Mouse (Mus musculus) liver, embryonic 12.5 days (tissue): ENCODE measurements around the gene Proz. TPM values are rescaled to one million over a fixed set of nuclear protein-coding genes. Genes with fewer than 3 reads are reported as not detected.
A peak's percentile ranks its signal among the peaks of the same experiment; 100 is the strongest.
"Not testable (repeated sequence)": the region's sequence is repeated elsewhere in the genome, so short reads cannot be mapped to it uniquely, and the experiment has no call there.

ENCODE experiments used
- ATAC-seq: fragments of 200-750 bp; cut with Nextera tagmentation; 2 replicates; pipeline ENCODE4 v1.8.0; 2017; ENCODE audit warnings: moderate number of reproducible peaks, mild to moderate bottlenecking, moderate library complexity
- H3K27ac ChIP-seq: fragments of 300-500 bp; sonication (generic); 2 replicates; pipeline ENCODE4 v1.5.1; 2016; ENCODE audit warnings: mild to moderate bottlenecking
- H3K27me3 ChIP-seq: fragments of 300-500 bp; sonication (generic); replicated peaks from 2 replicates; pipeline ENCODE4 v1.6.1; 2016; ENCODE audit warnings: mild to moderate bottlenecking, moderate library complexity
- H3K36me3 ChIP-seq: fragments of 300-500 bp; sonication (generic); 2 replicates; pipeline ENCODE4 v1.6.1; 2016; ENCODE audit warnings: mild to moderate bottlenecking, moderate library complexity
- H3K4me1 ChIP-seq: fragments of 300-500 bp; sonication (generic); 2 replicates; pipeline ENCODE4 v1.6.1; 2016
- H3K4me2 ChIP-seq: fragments of 300-500 bp; sonication (generic); 2 replicates; pipeline ENCODE4 v1.6.1; 2016; ENCODE audit warnings: mild to moderate bottlenecking, moderate library complexity
- H3K4me3 ChIP-seq: fragments of 300-500 bp; sonication (generic); 2 replicates; pipeline ENCODE4 v1.5.1; 2016; ENCODE audit warnings: mild to moderate bottlenecking, moderate library complexity
- H3K9ac ChIP-seq: fragments of 300-500 bp; sonication (generic); 2 replicates; pipeline ENCODE4 v1.6.1; 2016; ENCODE audit warnings: mild to moderate bottlenecking, moderate library complexity
- H3K9me3 ChIP-seq: fragments of 300-500 bp; sonication (generic); replicated peaks from 2 replicates; pipeline ENCODE4 v1.6.1; 2016; ENCODE audit warnings: mild to moderate bottlenecking, moderate library complexity
- WGBS: fragments of 180-500 bp; shearing (Covaris S2); methylation state at CpG from one replicate; pipeline ENCODE4 v1.1.7; 2016; ENCODE audit not compliant: insufficient replicate concordance; 5-methylcytosine and 5-hydroxymethylcytosine counted together
- polyA plus RNA-seq: library from polyadenylated mRNA; unstranded; fragments of >200 nt; fragmentation: Nextera tagmentation; extraction: Ambion mirVana; gene quantifications from 2 replicates; pipeline ENCODE4 v1.2.1, GENCODE M21; 2016

Gene Proz
- polyA plus RNA-seq, 1 experiment from 2014 or later = 14.6 TPM

GRCm38 (mm10) chr8:13050550-13050949, 10.2 kb upstream of the Proz start:
- no peaks in the 10 kb centered on the region for H3K27me3 ChIP-seq
- peaks cover 31% of the 10 kb centered on the region for H3K36me3 ChIP-seq
- no peak overlapping the region for H3K4me3 ChIP-seq
- no peak overlapping the region for H3K9ac ChIP-seq
- ATAC-seq = no peak
- H3K9me3 ChIP-seq = no peaks in the 10 kb centered on the region
- no peak overlapping the region for H3K4me2 ChIP-seq
- H3K4me1 ChIP-seq = no peaks in the 10 kb centered on the region
- no peak overlapping the region for H3K27ac ChIP-seq
- WGBS = 64% methylated on average over 10 of the region's 10 CpGs

- H3K9ac ChIP-seq = no peak overlapping the region
- H3K27me3 ChIP-seq = 0 out of 2 replicates have a peak, but pooled peaks cover 3% of the 10 kb centered on the region
- H3K9me3 ChIP-seq = no peaks in the 10 kb centered on the region
- 0 out of 2 replicates have a peak, but pooled peaks cover 6% of the 10 kb centered on the region for H3K4me1 ChIP-seq
- no peak overlapping the region for H3K4me3 ChIP-seq
- H3K36me3 ChIP-seq = peaks cover 11% of the 10 kb centered on the region; the same call in 1 of the 2 replicates
- peak overlapping the region; percentile 28; the same call in 1 of the 2 replicates for H3K27ac ChIP-seq
- no peak overlapping the region for H3K4me2 ChIP-seq
- ATAC-seq = peak; percentile 76
- 67% methylated on average over 4 of the region's 4 CpGs for WGBS
These were observed 3.4 kb upstream of the Proz start for GRCm38 (mm10) chr8:13057351-13057750.

DNA sequence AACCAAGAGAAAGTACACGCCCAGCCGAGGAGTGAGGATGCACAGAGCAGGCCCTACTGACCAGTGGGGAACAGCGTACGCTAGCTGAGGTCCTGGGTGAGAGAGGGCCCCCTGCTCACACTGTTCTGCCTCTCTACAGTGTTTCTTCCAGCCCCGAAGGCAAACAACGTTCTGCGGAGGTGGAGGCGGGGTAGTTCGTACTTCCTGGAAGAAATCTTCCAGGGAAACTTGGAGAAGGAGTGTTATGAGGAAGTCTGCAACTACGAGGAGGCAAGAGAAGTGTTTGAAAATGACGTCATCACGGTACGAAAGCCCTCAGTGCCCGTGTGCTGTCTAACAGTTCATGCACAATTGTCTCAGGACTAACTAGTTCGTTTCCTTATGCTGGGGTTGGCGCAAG, 2.4 kb downstream of the Proz start:
- no peak overlapping the region for H3K9ac ChIP-seq
- WGBS = 66% methylated on average over 16 of the region's 16 CpGs
- 0 out of 2 replicates have a peak, but pooled peaks cover 3% of the 10 kb centered on the region for H3K27me3 ChIP-seq
- H3K4me3 ChIP-seq = no peak overlapping the region
- no peak overlapping the region for H3K27ac ChIP-seq
- H3K4me1 ChIP-seq = 0 out of 2 replicates have a peak, but pooled peaks cover 10% of the 10 kb centered on the region
- H3K36me3 ChIP-seq = no peaks in the 10 kb centered on the region
- H3K9me3 ChIP-seq = no peaks in the 10 kb centered on the region
- ATAC-seq = no peak
- no peak overlapping the region for H3K4me2 ChIP-seq

DNA sequence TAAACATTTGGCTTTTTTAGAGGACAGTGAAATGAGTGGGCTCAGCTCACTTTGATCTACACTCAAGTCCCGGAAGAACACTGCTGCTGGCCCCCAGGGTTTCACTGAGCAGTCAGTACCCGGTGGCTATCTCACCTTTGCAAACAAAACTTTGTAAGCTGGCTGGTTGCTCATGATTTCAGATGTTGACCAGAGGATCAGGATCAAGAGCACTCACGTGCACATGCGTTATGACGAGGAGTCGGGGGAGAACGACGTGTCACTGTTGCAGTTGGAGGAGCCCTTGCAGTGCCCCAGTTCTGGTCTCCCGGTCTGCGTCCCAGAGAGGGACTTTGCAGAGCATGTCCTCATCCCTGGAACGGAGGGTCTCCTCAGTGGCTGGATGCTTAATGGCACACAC, 12.5 kb downstream of the Proz start:
- H3K9me3 ChIP-seq = no peaks in the 10 kb centered on the region
- H3K4me2 ChIP-seq = no peak overlapping the region
- no peak overlapping the region for H3K9ac ChIP-seq
- no peak overlapping the region for H3K27ac ChIP-seq
- whole genome bisulfite sequencing = 86% methylated on average over 11 of the region's 11 CpGs
- H3K27me3 ChIP-seq = no peaks in the 10 kb centered on the region
- no peak for ATAC-seq
- no peaks in the 10 kb centered on the region for H3K4me1 ChIP-seq
- peaks cover 54% of the 10 kb centered on the region for H3K36me3 ChIP-seq
- no peak overlapping the region for H3K4me3 ChIP-seq

GRCm38 (mm10) chr8:13075044-13075443, 14.3 kb downstream of the Proz start:
- 72% methylated on average over 8 of the region's 8 CpGs for WGBS
- no peak overlapping the region for H3K27ac ChIP-seq
- ATAC-seq = no peak
- H3K4me3 ChIP-seq = no peak overlapping the region
- no peaks in the 10 kb centered on the region for H3K4me1 ChIP-seq
- no peaks in the 10 kb centered on the region for H3K9me3 ChIP-seq
- H3K4me2 ChIP-seq = no peak overlapping the region
- H3K27me3 ChIP-seq = no peaks in the 10 kb centered on the region
- no peak overlapping the region for H3K9ac ChIP-seq
- peaks cover 72% of the 10 kb centered on the region for H3K36me3 ChIP-seq

- H3K36me3 ChIP-seq = peaks cover 77% of the 10 kb centered on the region
- not testable (repeated sequence) for H3K27me3 ChIP-seq, H3K4me3 ChIP-seq, H3K27ac ChIP-seq, H3K9me3 ChIP-seq, H3K4me2 ChIP-seq, H3K9ac ChIP-seq, H3K4me1 ChIP-seq
- WGBS = 93% methylated on average over 1 of the region's 1 CpGs
- 0 out of 2 replicates have a peak, but pooled peaks have one; percentile 22 for ATAC-seq
These were observed 14.9 kb downstream of the Proz start for GRCm38 (mm10) chr8:13075579-13075978.

DNA sequence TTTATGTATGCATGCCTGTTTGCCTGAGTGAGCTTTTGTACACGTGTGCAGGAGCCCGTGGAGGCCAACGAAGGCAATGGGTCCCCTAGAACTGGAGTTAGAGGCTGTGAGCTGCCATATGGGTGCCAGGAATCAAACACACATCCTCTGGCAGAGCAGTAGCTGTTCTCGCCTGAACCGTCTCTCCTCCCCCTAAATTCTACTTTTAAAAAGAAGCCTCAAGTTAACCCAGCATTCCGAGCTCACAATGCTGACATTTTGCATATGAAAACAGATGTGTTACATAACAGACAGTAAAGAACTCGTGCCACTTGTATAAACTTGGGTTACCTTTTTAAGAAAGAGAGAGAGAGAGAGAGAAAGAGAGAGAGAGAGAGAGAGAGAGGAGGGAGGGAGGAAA, 16.8 kb downstream of the Proz start:
- no peak overlapping the region for H3K4me2 ChIP-seq
- no peak overlapping the region for H3K9ac ChIP-seq
- H3K9me3 ChIP-seq = no peaks in the 10 kb centered on the region
- ATAC-seq = no peak
- H3K27me3 ChIP-seq = no peaks in the 10 kb centered on the region
- peaks cover 95% of the 10 kb centered on the region for H3K36me3 ChIP-seq
- no peaks in the 10 kb centered on the region for H3K4me1 ChIP-seq
- no peak overlapping the region for H3K27ac ChIP-seq
- 84% methylated on average over 7 of the region's 7 CpGs for WGBS
- H3K4me3 ChIP-seq = no peak overlapping the region

DNA sequence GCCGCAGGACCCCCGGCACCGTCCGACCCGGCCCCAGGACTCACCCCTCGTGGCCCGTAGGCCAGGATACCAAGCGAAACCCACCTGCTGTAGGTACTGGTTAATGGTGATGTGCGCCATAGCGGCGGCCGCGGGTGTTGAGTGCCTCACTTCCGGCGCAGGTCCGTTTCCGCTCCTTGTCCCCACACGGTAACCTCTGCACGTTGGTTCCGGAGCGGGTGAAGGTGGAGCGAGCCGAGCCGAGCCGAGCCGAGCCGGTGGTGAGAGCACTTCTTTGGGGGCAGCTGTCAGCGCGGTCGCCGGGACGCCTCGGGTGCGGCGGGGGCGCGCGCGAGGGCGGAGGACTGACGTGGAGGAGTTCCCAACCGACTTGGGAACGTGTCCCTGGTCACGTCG, 44.0 kb downstream of the Proz start:
- Histone ChIP-seq H3K4me1 (peaks cover 50% of the 10 kb centered on the region), H3K9ac (peak overlapping the region; percentile 100), H3K9me3 (no peaks in the 10 kb centered on the region), H3K36me3 (peaks cover 26% of the 10 kb centered on the region), H3K4me3 (peak overlapping the region; percentile 98), H3K4me2 (peak overlapping the region; percentile 77), H3K27me3 (no peaks in the 10 kb centered on the region), H3K27ac (peak overlapping the region; percentile 97)
- WGBS = 1% methylated on average over 45 of the region's 45 CpGs
- peak; percentile 57 for ATAC-seq

- Histone ChIP-seq H3K36me3 (peaks cover 20% of the 10 kb centered on the region), H3K27me3 (no peaks in the 10 kb centered on the region), H3K4me2 (peak within 1 kb of the TSS; percentile 77), H3K4me1 (peaks cover 56% of the 10 kb centered on the region), H3K27ac (peak within 1 kb of the TSS; percentile 97), H3K9me3 (no peaks in the 10 kb centered on the region), H3K4me3 (peak within 1 kb of the TSS; percentile 98), H3K9ac (peak within 1 kb of the TSS; percentile 100)
- ATAC-seq = peak; percentile 87
- 0% methylated on average over 68 of the region's 87 CpGs for WGBS
These were observed 44.6 kb downstream of the Proz start, which contains the start of the genes Pcid2 and Cul4a for GRCm38 (mm10) chr8:13105087-13105881. Pcid2 (minus strand) TSS chr8:13105459. Cul4a (plus strand) TSS chr8:13105621.

DNA sequence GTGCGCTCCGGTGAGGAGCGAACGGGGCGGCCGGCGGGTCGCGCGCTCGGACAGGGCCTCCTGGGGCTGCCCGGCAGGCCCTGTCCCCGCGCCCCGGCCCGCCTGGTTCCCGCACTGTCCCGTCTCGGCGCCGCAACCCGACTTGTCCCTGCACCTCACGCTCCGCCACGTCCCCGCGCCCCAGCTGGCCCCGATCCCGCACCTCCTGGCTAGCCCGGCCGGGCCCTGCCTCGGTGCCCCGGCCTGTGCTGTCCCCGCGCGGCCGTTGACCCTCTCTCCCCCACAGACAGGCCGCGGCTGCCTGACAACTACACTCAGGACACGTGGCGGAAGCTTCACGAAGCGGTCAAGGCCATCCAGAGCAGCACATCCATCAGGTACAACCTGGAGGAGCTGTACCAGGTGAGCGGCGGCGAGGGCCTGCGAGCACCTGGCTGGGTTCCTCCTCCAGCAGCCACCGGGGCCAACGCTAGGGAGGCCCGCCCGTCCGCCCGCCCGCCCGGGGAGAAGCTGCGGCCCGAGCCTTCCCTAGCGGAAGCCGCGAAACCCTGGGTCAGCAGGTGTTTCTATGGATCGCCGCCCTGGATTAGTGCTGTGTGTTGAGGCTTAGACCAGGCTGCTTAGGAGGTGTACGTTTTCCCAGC, 45.3 kb downstream of the Proz start:
- H3K27me3 ChIP-seq = no peaks in the 10 kb centered on the region
- peak overlapping the region; percentile 97 for H3K27ac ChIP-seq
- H3K4me1 ChIP-seq = peaks cover 63% of the 10 kb centered on the region
- WGBS = under 1% methylated on average over 47 of the region's 63 CpGs
- peak; percentile 48 for ATAC-seq
- H3K36me3 ChIP-seq = peaks cover 19% of the 10 kb centered on the region
- H3K9ac ChIP-seq = peak overlapping the region; percentile 100
- no peaks in the 10 kb centered on the region for H3K9me3 ChIP-seq
- H3K4me3 ChIP-seq = peak overlapping the region; percentile 98
- H3K4me2 ChIP-seq = peak overlapping the region; percentile 77

GRCm38 (mm10) chr8:13107990-13108638, 47.4 kb downstream of the Proz start:
- peaks cover 29% of the 10 kb centered on the region for H3K36me3 ChIP-seq
- H3K4me2 ChIP-seq = peak overlapping the region; percentile 77
- 32% methylated on average over 13 of the region's 13 CpGs for WGBS
- H3K4me1 ChIP-seq = peaks cover 77% of the 10 kb centered on the region
- H3K27me3 ChIP-seq = no peaks in the 10 kb centered on the region
- peak overlapping the region; percentile 98 for H3K4me3 ChIP-seq
- peak overlapping the region; percentile 97 for H3K27ac ChIP-seq
- H3K9ac ChIP-seq = peak overlapping the region; percentile 100
- peak; percentile 50 for ATAC-seq
- no peaks in the 10 kb centered on the region for H3K9me3 ChIP-seq

DNA sequence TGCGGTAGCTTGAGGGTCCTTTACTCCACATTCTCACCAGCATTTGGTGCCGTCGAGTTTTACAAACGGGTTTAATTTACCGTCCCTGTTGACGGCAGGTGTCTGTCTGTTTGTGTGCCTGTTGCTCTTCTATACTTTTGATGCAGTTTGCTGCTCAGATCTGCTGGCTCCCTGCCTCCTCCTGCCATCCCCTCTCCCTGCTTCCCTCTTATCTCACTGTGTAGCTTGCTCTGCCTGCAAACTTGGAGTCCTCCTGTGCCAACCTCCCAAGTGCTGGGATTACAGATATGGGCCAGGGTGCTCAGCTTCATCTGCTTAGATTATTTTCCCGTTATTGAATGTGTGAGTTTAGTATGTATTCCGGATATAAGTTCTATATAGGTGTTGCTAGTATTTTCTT, 48.3 kb downstream of the Proz start:
- peak; percentile 41 for ATAC-seq
- no peaks in the 10 kb centered on the region for H3K27me3 ChIP-seq
- peak overlapping the region; percentile 98 for H3K4me3 ChIP-seq
- H3K9me3 ChIP-seq = no peaks in the 10 kb centered on the region
- WGBS = 53% methylated on average over 8 of the region's 8 CpGs
- H3K4me1 ChIP-seq = peaks cover 69% of the 10 kb centered on the region
- peak overlapping the region; percentile 97 for H3K27ac ChIP-seq
- H3K4me2 ChIP-seq = peak overlapping the region; percentile 77
- peak overlapping the region; percentile 100 for H3K9ac ChIP-seq
- H3K36me3 ChIP-seq = peaks cover 37% of the 10 kb centered on the region
